Mouse (Mus musculus) central nervous system, embryonic 14 days (tissue): ENCODE results near the gene AL731706.1. TPM values are rescaled to one million over a fixed set of nuclear protein-coding genes. Genes with fewer than 3 reads are reported as not detected.

Source experiments
- polyA plus RNA-seq: library from polyadenylated mRNA; depleted of rRNA; stranded (reverse); fragments of >200 nt; gene quantifications from 2 replicates; pipeline ENCODE4 v1.2.3, GENCODE M21; 2012; rRNA removed

The AL731706.1 gene
- polyA plus RNA-seq = 12.5 and 12.8 TPM in 2 replicates

GRCm38 (mm10) chr2:136891068-136891950, at the start of gene AL731706.1, which contains the start of the genes Slx4ip and Mkks:
TSS of gene AL731706.1 (minus strand) at chr2:136891389.
TSS of gene Slx4ip (plus strand) at chr2:136891218.
TSS of gene Mkks (minus strand) at chr2:136891389.

GRCm38 (mm10) chr2:136885579-136885978, 5.6 kb downstream of the AL731706.1 start, which contains the start of gene AL731706.2:
TSS of gene AL731706.2 (minus strand) at chr2:136885679.

Other genes with a start within 250 kb of the AL731706.1 start
- 122 and 125 TPM in 2 replicates for gene Snap25, start 177.9 kb downstream of the AL731706.1 start, polyA plus RNA-seq
- gene AL731706.2, start 5.7 kb downstream of the AL731706.1 start, polyA plus RNA-seq = 8.5 TPM in 1 of 2 replicates, not detected in the other
- gene Slx4ip, start 171 bp downstream of the AL731706.1 start, polyA plus RNA-seq = 6.2 and 6.3 TPM in 2 replicates
- gene Mkks, start within 50 bp of the AL731706.1 start, polyA plus RNA-seq = 9.2 and 9.7 TPM in 2 replicates
- 6.7 and 9.6 TPM in 2 replicates for gene Jag1, start 225.3 kb upstream of the AL731706.1 start, polyA plus RNA-seq